Mouse (Mus musculus) embryonic facial prominence, embryonic 13.5 days (tissue): Measurements from ENCODE around the gene Galnt10. TPM values are rescaled to one million over a fixed set of nuclear protein-coding genes. Genes with fewer than 3 reads are reported as not detected.

Source experiments
- ATAC-seq: fragments of 200-750 bp; cut with Nextera tagmentation; 2 replicates; pipeline ENCODE4 v1.8.0; 2017; ENCODE audit warnings: low read depth; ENCODE audit not compliant: insufficient number of reproducible peaks, insufficient read depth, low FRiP score, low TSS enrichment
- H3K27ac ChIP-seq: fragments of 300-500 bp; sonication (generic); 2 replicates; pipeline ENCODE4 v1.5.1; 2015; ENCODE audit warnings: moderate library complexity, mild to moderate bottlenecking, inconsistent platforms
- H3K27me3 ChIP-seq: fragments of 300-500 bp; sonication (generic); 2 replicates; pipeline ENCODE4 v1.6.1; 2015; ENCODE audit warnings: mild to moderate bottlenecking, inconsistent platforms
- H3K36me3 ChIP-seq: fragments of 300-500 bp; sonication (generic); 2 replicates; pipeline ENCODE4 v1.6.1; 2015; ENCODE audit warnings: mild to moderate bottlenecking, inconsistent platforms
- H3K4me1 ChIP-seq: fragments of 300-500 bp; sonication (generic); 2 replicates; pipeline ENCODE4 v1.6.1; 2015; ENCODE audit warnings: inconsistent platforms
- H3K4me2 ChIP-seq: fragments of 300-500 bp; sonication (generic); 2 replicates; pipeline ENCODE4 v1.6.1; 2015; ENCODE audit warnings: moderate library complexity, mild to moderate bottlenecking, inconsistent platforms
- H3K4me3 ChIP-seq: fragments of 300-500 bp; sonication (generic); 2 replicates; pipeline ENCODE4 v1.5.1; 2015; ENCODE audit warnings: mild to moderate bottlenecking, inconsistent platforms
- H3K9ac ChIP-seq: fragments of 300-500 bp; sonication (generic); 2 replicates; pipeline ENCODE4 v1.6.1; 2015; ENCODE audit warnings: mild to moderate bottlenecking, inconsistent platforms
- H3K9me3 ChIP-seq: fragments of 300-500 bp; sonication (generic); 2 replicates; pipeline ENCODE4 v1.6.1; 2016; ENCODE audit warnings: inconsistent platforms
- WGBS: fragments of 180-500 bp; shearing (Covaris S2); methylation state at CpG from one replicate; pipeline ENCODE4 v1.1.7; 2015; ENCODE audit warnings: mixed read lengths; 5-methylcytosine and 5-hydroxymethylcytosine counted together
- polyA plus RNA-seq: library from polyadenylated mRNA; unstranded; fragments of >200 nt; fragmentation: Nextera tagmentation; extraction: Ambion mirVana; gene quantifications from 2 replicates; pipeline ENCODE4 v1.2.1, GENCODE M21; 2015

Galnt10 gene
- polyA plus RNA-seq, 1 experiment from 2014 or later, result 24.1 TPM

GRCm38 (mm10) chr11:57778349-57778748 is 133.1 kb downstream of the Galnt10 start:
- H3K4me2 ChIP-seq, result no peak overlapping the region
- no peak overlapping the region for H3K9ac ChIP-seq
- ATAC-seq, result no peak
- H3K36me3 ChIP-seq, result peaks cover 16% of the 10 kb centered on the region
- H3K27me3 ChIP-seq, result no peaks in the 10 kb centered on the region
- 13% methylated on average over 5 of the region's 5 CpGs for WGBS
- H3K27ac ChIP-seq, result no peak overlapping the region
- H3K4me1 ChIP-seq, result peaks cover 17% of the 10 kb centered on the region
- no peak overlapping the region for H3K4me3 ChIP-seq
- no peaks in the 10 kb centered on the region for H3K9me3 ChIP-seq

DNA sequence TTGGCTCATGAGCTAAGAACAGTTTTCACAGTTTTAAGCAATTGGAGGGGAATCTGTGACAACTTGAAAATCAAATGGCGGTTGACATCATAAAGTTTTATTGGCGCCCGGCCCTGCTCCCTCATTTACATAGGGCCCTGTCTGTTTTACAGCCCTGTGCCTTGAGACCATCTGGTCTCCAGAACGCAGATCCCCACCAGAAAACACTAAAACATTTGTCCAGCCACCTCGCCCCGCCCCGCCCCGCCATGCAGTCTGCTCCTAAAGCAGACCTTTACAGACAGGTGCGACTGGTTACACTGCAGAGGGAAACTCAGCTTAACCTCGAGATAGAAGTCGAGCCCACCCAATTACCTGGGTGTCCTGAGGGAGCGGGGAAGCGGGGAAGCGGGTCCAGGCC is 134.6 kb downstream of the Galnt10 start:
- H3K27me3 ChIP-seq, result no peaks in the 10 kb centered on the region
- H3K9ac ChIP-seq, result no peak overlapping the region
- 80% methylated on average over 14 of the region's 14 CpGs for WGBS
- no peak overlapping the region for H3K27ac ChIP-seq
- no peak overlapping the region for H3K4me3 ChIP-seq
- peaks cover 7% of the 10 kb centered on the region; the same call in 1 of the 2 replicates for H3K4me1 ChIP-seq
- H3K4me2 ChIP-seq, result no peak overlapping the region
- H3K9me3 ChIP-seq, result no peaks in the 10 kb centered on the region
- no peak for ATAC-seq
- peaks cover 29% of the 10 kb centered on the region for H3K36me3 ChIP-seq

- no peak for ATAC-seq
- Histone ChIP-seq H3K9ac (0 out of 2 replicates have a peak overlapping the region, but pooled peaks have one; percentile 36), H3K27me3 (no peaks in the 10 kb centered on the region), H3K4me1 (peaks cover 15% of the 10 kb centered on the region), H3K36me3 (peaks cover 28% of the 10 kb centered on the region), H3K4me2 (0 out of 2 replicates have a peak overlapping the region, but pooled peaks have one; percentile 0), H3K27ac (peak overlapping the region; percentile 67), H3K9me3 (no peaks in the 10 kb centered on the region), H3K4me3 (no peak overlapping the region)
- 37% methylated on average over 18 of the region's 18 CpGs for WGBS
Measured at GRCm38 (mm10) chr11:57786616-57787418, 141.6 kb downstream of the Galnt10 start.

- 36% methylated on average over 3 of the region's 3 CpGs for WGBS
- Histone ChIP-seq H3K27ac (no peak overlapping the region), H3K4me1 (peaks cover 15% of the 10 kb centered on the region), H3K27me3 (no peaks in the 10 kb centered on the region), H3K9me3 (no peaks in the 10 kb centered on the region), H3K4me2 (no peak overlapping the region), H3K4me3 (no peak overlapping the region), H3K36me3 (peaks cover 24% of the 10 kb centered on the region), H3K9ac (no peak overlapping the region)
- ATAC-seq, result no peak
Measured at GRCm38 (mm10) chr11:57787913-57788312, 142.7 kb downstream of the Galnt10 start.

DNA sequence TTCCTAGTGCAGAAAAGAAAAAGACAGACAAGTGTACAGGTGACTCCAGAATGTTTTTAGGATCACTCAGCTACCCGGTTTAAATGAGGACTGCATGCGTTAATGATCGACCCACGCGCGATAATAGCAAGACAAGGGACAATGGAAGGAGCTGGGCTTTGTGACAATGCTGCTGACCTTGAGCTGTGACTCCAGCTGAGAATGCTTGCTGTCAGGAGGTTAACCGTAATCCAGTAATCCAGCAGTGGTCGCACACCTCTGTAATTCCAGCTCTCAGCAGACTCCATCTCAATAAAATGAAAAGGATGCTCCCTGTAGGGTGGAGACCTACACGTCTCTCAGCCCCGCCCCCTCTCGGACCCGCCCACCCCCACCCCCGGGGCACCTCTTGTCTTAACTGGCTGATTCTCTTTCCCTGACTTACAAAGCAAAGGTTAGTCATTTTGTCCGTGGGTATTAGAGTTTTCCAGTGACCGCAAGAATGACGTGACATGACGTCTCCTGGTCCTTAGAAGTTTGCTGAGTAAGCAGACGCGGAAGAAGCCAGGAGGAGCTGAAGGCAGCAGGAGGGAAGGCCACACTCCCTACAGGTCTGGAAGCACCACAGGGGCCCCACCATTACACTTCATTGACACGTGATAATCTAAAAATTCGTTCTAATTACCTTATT is 145.8 kb downstream of the Galnt10 start:
- no peak for ATAC-seq
- WGBS, result 36% methylated on average over 21 of the region's 21 CpGs
- peaks cover 5% of the 10 kb centered on the region; the same call in 1 of the 2 replicates for H3K36me3 ChIP-seq
- H3K27ac ChIP-seq, result no peak overlapping the region
- H3K4me3 ChIP-seq, result no peak overlapping the region
- no peak overlapping the region for H3K9ac ChIP-seq
- no peaks in the 10 kb centered on the region for H3K27me3 ChIP-seq
- peaks cover 14% of the 10 kb centered on the region for H3K4me1 ChIP-seq
- H3K4me2 ChIP-seq, result no peak overlapping the region
- H3K9me3 ChIP-seq, result no peaks in the 10 kb centered on the region

DNA sequence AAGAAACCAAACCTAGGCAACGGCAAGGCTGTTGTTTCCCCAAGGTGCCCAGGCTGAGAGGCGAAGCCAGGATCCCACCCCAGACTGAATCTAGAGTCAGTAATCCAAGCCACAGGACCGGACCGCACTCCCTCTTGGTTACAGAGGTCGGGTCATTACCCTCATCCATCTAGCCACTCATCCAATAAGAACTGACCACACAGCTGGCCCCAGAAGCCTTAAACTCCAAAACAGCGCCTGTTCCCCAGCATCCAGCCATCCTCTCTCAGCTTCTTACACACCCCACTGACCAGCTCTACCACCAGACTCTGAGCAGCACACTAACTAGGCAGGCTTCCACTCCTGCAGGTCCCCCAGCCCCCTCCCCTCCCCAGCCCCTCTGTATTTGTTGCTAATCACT is 149.8 kb downstream of the Galnt10 start:
- Histone ChIP-seq H3K4me1 (peaks cover 2% of the 10 kb centered on the region), H3K36me3 (no peaks in the 10 kb centered on the region), H3K27ac (no peak overlapping the region), H3K4me3 (no peak overlapping the region), H3K9ac (no peak overlapping the region), H3K27me3 (no peaks in the 10 kb centered on the region), H3K4me2 (no peak overlapping the region), H3K9me3 (no peaks in the 10 kb centered on the region)
- WGBS, result 77% methylated on average over 6 of the region's 6 CpGs
- ATAC-seq, result no peak

GRCm38 (mm10) chr11:57797828-57798227 is 152.6 kb downstream of the Galnt10 start:
- ATAC-seq, result no peak
- WGBS, result 81% methylated on average over 9 of the region's 9 CpGs
- Histone ChIP-seq H3K4me2 (no peak overlapping the region), H3K4me3 (no peak overlapping the region), H3K4me1 (peaks cover 14% of the 10 kb centered on the region), H3K36me3 (no peaks in the 10 kb centered on the region), H3K9me3 (no peaks in the 10 kb centered on the region), H3K27me3 (no peaks in the 10 kb centered on the region), H3K9ac (no peak overlapping the region), H3K27ac (no peak overlapping the region)

DNA sequence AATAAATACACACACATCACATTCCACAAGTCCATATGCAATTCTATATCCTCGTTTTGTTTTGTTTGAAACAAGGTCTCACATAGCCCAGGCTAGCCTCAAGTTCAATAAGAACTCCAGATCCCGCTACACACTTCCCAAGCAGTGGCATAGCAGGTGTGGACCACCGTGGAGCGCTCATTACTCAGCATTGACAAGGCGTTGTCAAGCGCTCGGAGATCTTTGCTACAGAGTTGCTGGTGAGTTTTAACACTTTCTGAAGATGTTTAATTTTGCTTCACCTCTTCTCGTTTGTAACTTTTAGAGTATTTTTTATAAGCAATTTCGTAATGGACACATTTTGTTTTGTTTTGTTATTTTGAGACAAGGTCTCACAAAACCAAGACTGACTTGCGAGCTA is 154.2 kb downstream of the Galnt10 start:
- no peak overlapping the region for H3K4me3 ChIP-seq
- H3K27ac ChIP-seq, result no peak overlapping the region
- H3K27me3 ChIP-seq, result no peaks in the 10 kb centered on the region
- no peaks in the 10 kb centered on the region for H3K36me3 ChIP-seq
- 89% methylated on average over 10 of the region's 10 CpGs for WGBS
- no peak overlapping the region for H3K4me2 ChIP-seq
- H3K9me3 ChIP-seq, result no peaks in the 10 kb centered on the region
- ATAC-seq, result no peak
- H3K9ac ChIP-seq, result no peak overlapping the region
- peaks cover 26% of the 10 kb centered on the region for H3K4me1 ChIP-seq

DNA sequence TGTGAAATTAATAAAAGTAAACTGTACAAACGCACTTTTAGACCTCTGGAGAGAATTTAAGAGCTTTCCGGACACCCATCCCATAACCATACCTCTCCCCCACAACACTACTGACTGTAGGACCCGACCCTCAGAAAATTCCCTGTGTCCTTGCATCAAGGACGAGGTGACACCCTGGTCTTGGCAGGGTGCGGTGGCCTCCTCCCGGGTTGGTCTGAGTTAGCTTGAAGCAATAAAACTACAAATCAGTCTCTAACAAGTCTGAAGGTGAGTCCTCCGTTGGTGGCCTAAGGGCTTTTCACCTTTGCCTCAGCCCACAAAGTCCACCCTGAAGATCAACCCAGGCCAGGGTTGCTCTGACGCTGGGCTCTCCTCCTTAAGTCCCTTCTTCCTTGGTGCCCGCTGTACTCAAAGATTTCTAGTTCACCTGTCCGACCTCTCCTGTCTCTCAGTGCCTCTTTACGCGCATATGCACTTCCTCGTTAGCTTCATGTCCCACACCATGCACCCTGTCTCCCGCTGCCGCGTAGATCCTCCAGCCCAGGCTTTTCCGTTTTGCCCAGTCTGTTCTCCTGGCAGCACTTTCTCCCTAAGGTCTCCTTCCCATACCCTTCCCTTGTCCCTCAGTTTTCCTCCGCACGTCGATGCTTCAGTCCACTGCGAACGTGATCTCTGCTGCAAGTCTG is 155.2 kb downstream of the Galnt10 start:
- ATAC-seq, result no peak
- H3K4me2 ChIP-seq, result peak overlapping the region; percentile 93
- peak overlapping the region; percentile 93 for H3K4me3 ChIP-seq
- 13% methylated on average over 22 of the region's 22 CpGs for WGBS
- peaks cover 26% of the 10 kb centered on the region for H3K4me1 ChIP-seq
- H3K36me3 ChIP-seq, result no peaks in the 10 kb centered on the region
- no peaks in the 10 kb centered on the region for H3K27me3 ChIP-seq
- peak overlapping the region; percentile 55 for H3K27ac ChIP-seq
- H3K9me3 ChIP-seq, result no peaks in the 10 kb centered on the region
- H3K9ac ChIP-seq, result peak overlapping the region; percentile 93

DNA sequence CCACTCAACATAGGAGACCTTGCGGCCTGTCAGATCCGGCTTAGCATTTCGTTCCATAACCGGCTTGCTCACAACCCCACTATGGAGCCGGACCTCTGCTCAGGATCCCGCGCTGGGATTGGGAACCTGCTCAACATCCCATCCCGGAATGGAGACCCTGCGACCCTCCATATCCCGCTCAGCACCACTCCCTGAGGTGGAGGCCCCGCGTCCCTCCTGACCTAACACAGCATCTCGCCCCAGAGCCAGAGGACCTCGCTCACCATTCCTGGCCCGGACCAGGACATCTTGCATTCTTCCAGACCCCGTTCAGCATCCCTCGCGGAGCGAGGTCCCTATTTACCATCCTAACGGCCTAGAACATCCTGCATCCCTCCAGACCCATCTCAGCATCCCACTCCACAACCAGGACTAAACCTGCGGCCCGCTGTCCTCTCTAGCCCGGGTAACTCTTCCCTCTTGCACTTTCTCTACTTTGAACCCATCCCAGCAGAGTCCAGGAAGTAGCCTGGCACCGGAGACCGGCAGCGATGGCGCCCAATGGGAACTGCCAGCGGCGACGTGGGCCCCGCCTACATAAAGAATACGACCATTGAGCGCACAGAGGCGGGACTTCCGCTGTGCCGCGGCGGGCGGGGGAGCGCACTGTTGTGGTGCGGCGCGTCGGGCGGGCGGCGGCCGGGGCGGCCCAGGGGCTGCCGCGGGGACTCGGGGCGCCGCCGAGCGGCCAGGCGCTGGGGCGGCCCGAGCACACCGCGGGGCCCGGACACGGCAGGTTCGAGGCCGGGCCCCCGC is 155.9 kb downstream of the Galnt10 start, which contains the start of gene Sap30l:
Gene Sap30l (plus strand): TSS at position 667 of the 795 bp plus-strand sequence.
- Histone ChIP-seq H3K9ac (peak within 1 kb of the TSS; percentile 93), H3K4me3 (peak within 1 kb of the TSS; percentile 93), H3K4me1 (peaks cover 26% of the 10 kb centered on the region), H3K36me3 (peaks cover 5% of the 10 kb centered on the region), H3K9me3 (no peaks in the 10 kb centered on the region), H3K4me2 (peak within 1 kb of the TSS; percentile 93), H3K27me3 (no peaks in the 10 kb centered on the region), H3K27ac (peak within 1 kb of the TSS; percentile 55)
- under 1% methylated on average over 59 of the region's 66 CpGs for WGBS
- ATAC-seq, result peak; percentile 97
